Mouse (Mus musculus): ENCODE measurements at regions not wholly inside any gene's neighbourhood (a gene's known extent, or its start where the extent isn't known, plus 50 kb on each side); places are given as distances from the start of the nearest gene placed in this dataset.

- Histone ChIP-seq H3K36me3 (replicated peaks) (no peaks in the 10 kb centered on the region), H3K27me3 (replicated peaks; ENCODE audit: low read depth, poor library complexity, severe bottlenecking) (no peaks in the 10 kb centered on the region), H3K9me3 (no peaks in the 10 kb centered on the region), H3K4me3 (no peak overlapping the region), H3K27ac (replicated peaks) (no peak overlapping the region), H3K4me1 (no peaks in the 10 kb centered on the region)
- no peak for DNase-seq (ENCODE audit: low spot score)
- 85% methylated on average over 5 of the region's 5 CpGs for WGBS
These were observed 50.5 kb upstream of the Adarb2 start for GRCm38 (mm10) chr13:8152168-8152567.
